Mouse (Mus musculus) embryonic facial prominence, embryonic 10.5 days (tissue): ENCODE results near the gene Chn1. TPM values are rescaled to one million over a fixed set of nuclear protein-coding genes. Genes with fewer than 3 reads are reported as not detected.
A peak's percentile ranks its signal among the peaks of the same experiment; 100 is the strongest.

Experiments used
- DNase-seq: peaks from one replicate; pipeline ENCODE4 v3.0.0-alpha.2; 2017; ENCODE audit warnings: low spot score
- H3K27ac ChIP-seq: fragments of 300-500 bp; sonication (generic); replicated peaks from 2 replicates; pipeline ENCODE4 v1.5.1; 2016; ENCODE audit warnings: mild to moderate bottlenecking
- H3K27me3 ChIP-seq: fragments of 300-500 bp; sonication (generic); replicated peaks from 2 replicates; pipeline ENCODE4 v1.6.1; 2016; ENCODE audit warnings: low read depth, mild to moderate bottlenecking; ENCODE audit not compliant: poor library complexity, severe bottlenecking
- H3K36me3 ChIP-seq: fragments of 300-500 bp; sonication (generic); replicated peaks from 2 replicates; pipeline ENCODE4 v1.6.1; 2016; ENCODE audit warnings: mild to moderate bottlenecking, moderate library complexity
- H3K4me1 ChIP-seq: fragments of 300-500 bp; sonication (generic); 2 replicates; pipeline ENCODE4 v1.6.1; 2016
- H3K4me3 ChIP-seq: fragments of 300-500 bp; sonication (generic); 2 replicates; pipeline ENCODE4 v1.5.1; 2016; ENCODE audit warnings: mild to moderate bottlenecking, moderate library complexity
- H3K9me3 ChIP-seq: fragments of 300-500 bp; sonication (generic); 2 replicates; pipeline ENCODE4 v1.6.1; 2016; ENCODE audit warnings: mild to moderate bottlenecking
- WGBS: fragments of 180-500 bp; shearing (Covaris S2); methylation state at CpG from one replicate; pipeline ENCODE4 v1.1.7; 2016; 5-methylcytosine and 5-hydroxymethylcytosine counted together
- polyA plus RNA-seq: library from polyadenylated mRNA; unstranded; fragments of >200 nt; fragmentation: Nextera tagmentation; extraction: Ambion mirVana; gene quantifications from 2 replicates; pipeline ENCODE4 v1.2.1, GENCODE M21; 2016

The Chn1 gene
- polyA plus RNA-seq, 1 experiment from 2014 or later: 38.2 TPM

- no peak for DNase-seq
- H3K4me1 ChIP-seq: peaks cover 38% of the 10 kb centered on the region
- H3K27ac ChIP-seq: peak overlapping the region; percentile 57; the same call in 1 of the 2 replicates
- peaks cover 13% of the 10 kb centered on the region; the same call in 1 of the 2 replicates for H3K27me3 ChIP-seq
- 0 out of 2 replicates have a peak, but pooled peaks cover 3% of the 10 kb centered on the region for H3K9me3 ChIP-seq
- 75% methylated on average over 5 of the region's 5 CpGs for WGBS
- H3K4me3 ChIP-seq: peak overlapping the region; percentile 30; the same call in 1 of the 2 replicates
- no peaks in the 10 kb centered on the region for H3K36me3 ChIP-seq
These were observed 178.8 kb downstream of the Chn1 start for GRCm38 (mm10) chr2:73596326-73596725.

DNA sequence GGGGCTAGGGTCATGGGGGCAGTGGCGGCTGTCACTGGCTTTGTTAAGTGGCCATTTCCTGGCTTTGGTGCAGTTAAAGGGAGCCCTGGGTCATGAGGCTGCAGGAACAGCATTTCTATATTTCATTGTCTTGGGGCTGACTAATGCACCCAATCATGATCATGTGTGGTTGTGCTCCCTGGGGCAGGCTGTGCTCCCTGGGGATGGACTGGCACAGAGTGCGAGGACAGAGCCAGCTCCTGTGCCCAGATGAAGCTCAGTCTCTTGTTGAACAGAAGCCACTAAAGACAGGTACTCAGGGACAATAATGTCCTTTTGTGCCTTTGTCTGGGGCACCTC is 182.1 kb downstream of the Chn1 start:
- no peak overlapping the region for H3K4me3 ChIP-seq
- peak overlapping the region; percentile 7; the same call in 1 of the 2 replicates for H3K27ac ChIP-seq
- H3K9me3 ChIP-seq: no peaks in the 10 kb centered on the region
- WGBS: 44% methylated on average over 2 of the region's 2 CpGs
- DNase-seq: no peak
- H3K36me3 ChIP-seq: no peaks in the 10 kb centered on the region
- peaks cover 69% of the 10 kb centered on the region for H3K4me1 ChIP-seq
- H3K27me3 ChIP-seq: peaks cover 20% of the 10 kb centered on the region; the same call in 1 of the 2 replicates

GRCm38 (mm10) chr2:73592231-73593100 is 182.7 kb downstream of the Chn1 start:
- peaks cover 20% of the 10 kb centered on the region; the same call in 1 of the 2 replicates for H3K27me3 ChIP-seq
- no peaks in the 10 kb centered on the region for H3K36me3 ChIP-seq
- no peaks in the 10 kb centered on the region for H3K9me3 ChIP-seq
- no peak for DNase-seq
- H3K27ac ChIP-seq: peak overlapping the region; percentile 7; the same call in 1 of the 2 replicates
- H3K4me3 ChIP-seq: no peak overlapping the region
- H3K4me1 ChIP-seq: peaks cover 72% of the 10 kb centered on the region
- 72% methylated on average over 14 of the region's 14 CpGs for WGBS

DNA sequence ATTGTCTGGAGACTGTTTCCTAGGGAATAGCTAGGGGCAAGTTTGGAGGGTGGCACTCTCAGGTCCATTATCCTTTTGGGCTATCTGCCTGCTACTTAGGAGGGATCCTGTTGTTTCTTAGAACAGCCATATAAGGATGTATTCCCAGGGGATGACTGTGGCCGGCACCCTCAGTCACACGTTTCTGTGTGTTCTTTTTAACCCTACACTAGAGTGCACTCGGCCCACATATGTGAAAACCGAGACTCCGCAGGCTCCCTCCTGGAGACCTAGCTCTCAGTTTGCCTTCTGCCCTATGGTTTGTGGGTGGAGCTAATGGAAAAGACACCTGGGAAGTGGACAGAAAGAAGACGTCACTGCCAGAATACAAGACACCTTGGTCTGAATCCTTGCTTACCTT is 183.9 kb downstream of the Chn1 start:
- no peak for DNase-seq
- Histone ChIP-seq H3K27ac (no peak overlapping the region), H3K9me3 (no peaks in the 10 kb centered on the region), H3K4me1 (peaks cover 66% of the 10 kb centered on the region), H3K27me3 (peaks cover 22% of the 10 kb centered on the region; the same call in 1 of the 2 replicates), H3K36me3 (no peaks in the 10 kb centered on the region), H3K4me3 (no peak overlapping the region)
- WGBS: 45% methylated on average over 6 of the region's 6 CpGs

- peak; percentile 69 for DNase-seq
- WGBS: 12% methylated on average over 12 of the region's 12 CpGs
- Histone ChIP-seq H3K27me3 (peaks cover 17% of the 10 kb centered on the region; the same call in 1 of the 2 replicates), H3K4me3 (peak overlapping the region; percentile 46), H3K27ac (peak overlapping the region; percentile 36; the same call in 1 of the 2 replicates), H3K36me3 (no peaks in the 10 kb centered on the region), H3K4me1 (peaks cover 71% of the 10 kb centered on the region), H3K9me3 (no peaks in the 10 kb centered on the region)
These were observed 185.0 kb downstream of the Chn1 start for GRCm38 (mm10) chr2:73590106-73590505.

DNA sequence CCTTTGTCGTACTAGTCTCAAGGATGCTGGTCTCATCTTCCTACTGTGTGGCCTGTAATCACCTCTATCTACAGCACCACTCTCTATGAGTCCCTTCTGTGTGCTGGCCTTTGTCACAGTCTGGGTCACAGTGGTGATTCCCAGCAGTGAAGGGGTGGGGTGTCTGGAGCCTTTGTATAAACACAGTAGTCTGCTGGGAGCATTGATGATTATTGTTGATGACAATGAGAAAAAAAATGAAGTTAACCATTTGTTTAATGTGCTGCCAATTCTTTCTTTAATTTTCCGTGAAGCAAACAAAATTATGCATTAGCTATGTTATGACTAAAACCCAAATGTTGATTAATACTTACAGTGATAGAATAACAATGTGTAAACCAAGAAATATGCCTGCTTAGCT is 186.2 kb downstream of the Chn1 start:
- DNase-seq: no peak
- Histone ChIP-seq H3K36me3 (no peaks in the 10 kb centered on the region), H3K27me3 (peaks cover 17% of the 10 kb centered on the region; the same call in 1 of the 2 replicates), H3K4me3 (no peak overlapping the region), H3K9me3 (no peaks in the 10 kb centered on the region), H3K4me1 (peaks cover 75% of the 10 kb centered on the region), H3K27ac (no peak overlapping the region)
- 71% methylated on average over 2 of the region's 2 CpGs for WGBS

- peaks cover 17% of the 10 kb centered on the region; the same call in 1 of the 2 replicates for H3K27me3 ChIP-seq
- H3K4me3 ChIP-seq: no peak overlapping the region
- no peaks in the 10 kb centered on the region for H3K36me3 ChIP-seq
- peaks cover 57% of the 10 kb centered on the region for H3K4me1 ChIP-seq
- DNase-seq: no peak
- no peak overlapping the region for H3K27ac ChIP-seq
- 57% methylated on average over 4 of the region's 4 CpGs for WGBS
- no peaks in the 10 kb centered on the region for H3K9me3 ChIP-seq
These were observed 188.0 kb downstream of the Chn1 start for GRCm38 (mm10) chr2:73587109-73587506.

GRCm38 (mm10) chr2:73586392-73587108 is 188.6 kb downstream of the Chn1 start:
- Histone ChIP-seq H3K27me3 (peaks cover 13% of the 10 kb centered on the region; the same call in 1 of the 2 replicates), H3K27ac (no peak overlapping the region), H3K4me1 (peaks cover 53% of the 10 kb centered on the region), H3K4me3 (no peak overlapping the region), H3K36me3 (no peaks in the 10 kb centered on the region), H3K9me3 (no peaks in the 10 kb centered on the region)
- DNase-seq: no peak
- 52% methylated on average over 10 of the region's 10 CpGs for WGBS

DNA sequence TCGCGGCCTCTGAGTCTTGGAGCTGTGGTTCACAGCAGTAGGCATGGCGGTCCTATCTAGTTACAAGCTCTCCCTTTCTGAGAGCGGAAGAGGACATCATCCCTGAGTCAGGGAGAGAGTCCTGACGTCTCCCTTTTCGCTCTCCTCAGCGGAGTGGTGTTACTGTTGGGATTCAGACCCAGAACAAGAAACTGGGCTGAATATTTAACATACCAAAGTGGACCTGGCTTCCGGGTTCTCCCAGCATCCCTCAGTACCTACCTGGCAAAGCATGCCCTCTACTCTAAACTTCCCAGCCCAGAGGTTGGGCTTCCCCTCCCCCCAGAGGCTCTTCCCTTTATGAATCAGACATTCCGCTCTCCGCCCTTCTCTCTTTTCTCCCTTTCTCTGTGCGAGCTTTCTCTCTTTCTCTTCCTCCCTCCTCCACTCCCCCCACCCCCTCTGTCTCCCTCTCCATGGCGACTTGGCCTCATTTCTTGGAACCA is 189.8 kb downstream of the Chn1 start:
- Histone ChIP-seq H3K36me3 (no peaks in the 10 kb centered on the region), H3K4me3 (peak overlapping the region; percentile 59), H3K4me1 (peaks cover 48% of the 10 kb centered on the region), H3K27ac (peak overlapping the region; percentile 58), H3K9me3 (no peaks in the 10 kb centered on the region), H3K27me3 (peaks cover 13% of the 10 kb centered on the region; the same call in 1 of the 2 replicates)
- no peak for DNase-seq
- WGBS: 17% methylated on average over 12 of the region's 12 CpGs

- no peaks in the 10 kb centered on the region for H3K36me3 ChIP-seq
- H3K4me3 ChIP-seq: peak overlapping the region; percentile 59
- DNase-seq: peak; percentile 90
- H3K4me1 ChIP-seq: peaks cover 42% of the 10 kb centered on the region
- 2% methylated on average over 18 of the region's 18 CpGs for WGBS
- H3K27me3 ChIP-seq: peaks cover 13% of the 10 kb centered on the region; the same call in 1 of the 2 replicates
- H3K9me3 ChIP-seq: no peaks in the 10 kb centered on the region
- H3K27ac ChIP-seq: peak overlapping the region; percentile 58
These were observed 190.3 kb downstream of the Chn1 start for GRCm38 (mm10) chr2:73584645-73585346.

GRCm38 (mm10) chr2:73580720-73581119 is 194.4 kb downstream of the Chn1 start:
- 92% methylated on average over 5 of the region's 5 CpGs for WGBS
- H3K27ac ChIP-seq: no peak overlapping the region
- no peak for DNase-seq

GRCm38 (mm10) chr2:73580166-73580565 is 195.0 kb downstream of the Chn1 start, which contains the start of gene Chrna1:
Gene Chrna1, minus strand, starts transcription at chr2:73580338.
- Histone ChIP-seq H3K4me1 (peaks cover 17% of the 10 kb centered on the region), H3K9me3 (no peaks in the 10 kb centered on the region), H3K27ac (no peak within 1 kb of the TSS), H3K36me3 (no peaks in the 10 kb centered on the region), H3K4me3 (no peak within 1 kb of the TSS), H3K27me3 (0 out of 2 replicates have a peak, but pooled peaks cover 3% of the 10 kb centered on the region)
- DNase-seq: no peak
- WGBS: 94% methylated on average over 9 of the region's 9 CpGs

More at GRCm38 (mm10) chr2:73580720-73581119, 194.4 kb downstream of the Chn1 start:
- H3K27me3 ChIP-seq: peaks cover 3% of the 10 kb centered on the region; the same call in 1 of the 2 replicates
- H3K4me1 ChIP-seq: peaks cover 23% of the 10 kb centered on the region
- no peaks in the 10 kb centered on the region for H3K36me3 ChIP-seq
- no peak overlapping the region for H3K4me3 ChIP-seq
- no peaks in the 10 kb centered on the region for H3K9me3 ChIP-seq
